Mouse (Mus musculus) cerebellum, postnatal 25 days (tissue): ENCODE data around the gene Mical3.

Experiments
- DNase-seq, 2 experiments: peaks; one replicate each; pipeline ENCODE4 v3.0.0; 2021; ENCODE audit warnings: mixed read lengths in 2 of 2

Gene Mical3

DNA sequence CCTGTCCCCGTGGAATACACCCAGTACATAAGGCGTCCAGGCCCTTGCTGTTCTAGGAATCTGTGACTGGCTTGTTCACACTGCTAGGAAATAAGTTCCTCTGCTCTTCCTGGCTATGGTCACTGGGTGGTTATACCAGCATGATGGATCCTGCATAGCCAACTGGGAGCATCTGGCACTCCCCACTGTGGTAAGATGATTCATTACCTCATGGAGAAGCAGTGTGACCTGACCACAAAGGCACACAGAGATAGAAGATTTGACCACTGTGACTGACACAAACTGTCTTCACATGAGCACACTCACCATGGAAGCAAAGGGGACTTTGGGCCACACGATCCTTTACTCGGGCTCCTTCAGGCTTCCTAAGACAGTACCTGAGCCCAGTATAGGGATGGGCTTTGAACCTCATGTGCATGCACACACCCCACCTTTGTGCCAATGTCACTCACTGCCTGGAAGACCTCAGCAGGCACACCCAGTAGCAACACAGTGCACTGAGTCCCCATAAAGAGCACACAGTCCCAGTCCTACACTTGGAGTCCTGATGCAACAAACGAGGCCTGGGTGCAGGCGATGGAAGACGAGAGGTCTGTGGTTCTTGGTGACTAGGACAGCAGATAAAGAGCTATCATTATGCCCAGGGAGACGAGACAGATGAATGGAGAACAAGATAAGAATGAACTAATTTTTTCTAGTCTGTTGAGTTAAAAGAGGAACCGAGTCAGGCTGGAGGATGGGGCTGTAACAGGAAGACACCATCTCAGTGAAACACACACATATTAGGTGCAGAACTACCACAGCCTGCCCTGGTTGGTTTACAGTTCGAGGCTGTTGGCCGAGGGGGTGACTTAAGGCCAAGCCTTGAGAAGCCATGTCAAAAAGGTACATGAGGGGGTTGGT lies 174.3 kb downstream of the Mical3 start:
- no peak for DNase-seq

DNA sequence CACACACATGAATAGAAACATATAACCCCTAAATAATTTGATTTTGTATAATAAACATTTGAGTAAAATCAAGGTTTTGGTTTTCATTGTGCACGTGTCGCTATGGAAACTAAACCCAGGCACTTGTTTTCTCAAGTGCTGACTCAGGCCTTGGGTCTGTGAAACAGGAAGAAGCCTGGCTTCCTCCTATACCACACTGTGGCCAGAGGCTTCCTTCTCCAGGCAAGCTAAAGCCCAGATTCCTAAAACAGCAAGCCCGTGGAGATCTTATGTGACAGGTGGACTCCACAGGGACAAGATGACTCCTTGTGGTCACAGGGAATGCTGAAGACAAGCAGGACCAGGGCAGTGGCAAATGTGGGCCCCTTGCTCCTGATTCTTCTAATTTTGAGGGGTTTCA lies 175.6 kb downstream of the Mical3 start:
- DNase-seq, result no peak

DNA sequence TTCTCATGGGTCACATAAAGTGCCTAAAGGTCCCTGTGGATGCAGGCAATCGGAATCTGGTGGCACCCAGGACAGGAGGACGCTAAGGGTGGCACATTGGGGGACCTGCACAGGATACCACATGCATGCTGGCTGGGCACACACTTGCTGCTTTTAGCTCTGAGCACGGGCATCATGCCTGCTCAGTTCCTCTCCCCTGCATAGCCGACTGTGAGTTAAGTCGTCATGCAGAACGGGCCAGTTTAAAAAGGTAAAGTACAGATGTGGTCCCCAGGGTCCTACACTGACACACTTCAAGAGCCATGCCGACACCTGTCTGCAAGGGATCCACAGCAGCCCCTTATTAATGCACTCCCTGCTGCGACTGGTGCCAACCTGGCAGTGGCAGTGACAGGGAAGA lies 176.6 kb downstream of the Mical3 start:
- DNase-seq, result no peak

DNA sequence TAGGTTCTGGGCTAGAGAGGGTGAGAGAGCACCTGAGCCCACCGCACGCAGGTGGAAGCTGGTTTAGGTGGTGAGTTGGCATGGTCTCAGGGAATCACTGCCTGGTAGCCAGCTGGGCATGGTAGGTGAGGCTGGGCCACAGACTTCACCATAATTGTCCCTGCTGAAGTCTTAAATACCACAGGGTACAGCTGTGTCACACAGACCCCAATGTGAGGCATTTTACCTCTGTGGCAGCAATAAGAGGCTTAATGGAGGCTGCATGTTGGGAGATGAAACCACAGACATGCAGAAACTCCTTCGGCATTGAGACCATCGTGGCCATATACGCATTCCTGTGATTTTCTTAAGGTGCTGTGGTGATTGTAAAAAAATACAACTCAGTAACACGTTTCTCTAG lies 178.3 kb downstream of the Mical3 start:
- no peak for DNase-seq

DNA sequence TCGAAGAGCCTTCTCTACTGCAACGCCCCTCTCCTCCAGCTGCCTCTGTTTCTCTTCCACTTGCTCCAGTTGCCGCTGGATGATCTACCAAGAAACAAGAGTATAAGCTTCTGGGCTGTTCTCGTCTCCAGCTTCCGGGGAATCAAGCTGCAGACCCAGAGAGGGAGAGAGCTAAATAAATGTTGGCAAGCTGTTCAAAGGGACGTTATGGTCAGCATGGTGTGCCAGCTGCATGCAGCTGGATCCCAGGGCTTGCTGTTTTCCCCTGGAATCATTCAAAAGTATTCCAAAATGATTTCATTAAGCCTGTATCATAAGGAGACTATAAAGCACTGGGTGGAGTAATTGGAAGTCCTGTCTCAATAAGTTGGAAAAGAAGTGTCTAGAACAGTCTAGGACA lies 179.5 kb downstream of the Mical3 start:
- DNase-seq, result no peak

DNA sequence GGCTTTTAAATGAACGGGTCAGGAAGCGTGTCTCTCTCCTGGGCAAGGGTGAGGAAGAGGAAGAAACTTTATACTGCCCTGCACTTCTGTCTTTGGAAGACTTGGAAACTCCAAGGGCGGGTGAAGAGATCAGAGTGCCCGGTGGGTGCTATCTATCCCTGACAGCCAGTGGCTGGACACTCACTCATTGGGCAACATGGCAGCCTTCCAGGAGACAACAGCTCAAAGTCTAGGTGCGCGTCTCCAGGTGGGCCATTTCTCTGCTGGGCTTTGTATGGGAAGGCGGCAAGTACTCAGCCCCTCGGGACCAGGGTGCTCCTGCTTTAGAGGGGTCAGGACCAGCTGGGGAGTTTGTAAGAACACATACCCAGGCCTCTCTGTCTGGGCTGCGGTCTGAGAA lies 185.3 kb downstream of the Mical3 start:
- no peak for DNase-seq

DNA sequence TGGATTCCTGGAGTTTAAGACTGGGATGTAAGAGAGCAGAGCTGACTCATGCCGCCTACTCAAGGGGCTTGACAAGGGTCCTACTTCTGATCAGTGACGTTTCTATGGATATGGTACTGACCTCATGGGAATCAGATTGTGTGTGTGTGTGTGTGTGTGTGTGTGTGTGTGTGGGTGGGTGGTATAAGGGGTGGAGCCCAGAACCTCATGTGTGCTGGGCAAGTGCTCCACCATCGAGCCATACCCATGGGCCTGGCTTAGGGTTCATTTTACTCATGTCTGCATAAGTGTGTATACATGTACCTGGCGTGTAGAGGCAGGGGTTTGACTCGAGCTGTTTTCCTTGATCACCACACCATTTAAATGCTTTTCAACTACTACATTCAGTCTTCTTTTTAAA lies 186.8 kb downstream of the Mical3 start:
- DNase-seq, result no peak

DNA sequence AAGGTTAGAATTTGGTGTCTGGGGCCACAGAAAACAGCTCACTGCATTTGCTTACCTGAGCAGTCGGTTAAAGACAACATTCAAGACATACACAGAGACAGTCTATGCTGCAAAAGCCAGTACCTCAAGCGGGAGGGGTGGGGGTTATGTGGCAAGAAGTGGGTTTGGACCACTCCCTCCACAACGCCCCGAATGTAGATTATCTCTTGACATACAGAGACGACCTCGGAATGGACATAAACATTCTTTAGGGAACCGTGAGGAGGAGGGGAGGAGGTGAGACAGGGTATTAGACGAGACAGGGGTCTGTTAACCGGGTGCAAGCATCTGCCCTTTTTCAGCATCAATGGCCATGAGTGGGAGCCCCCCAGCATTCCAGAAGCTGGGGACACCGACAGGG lies 187.2 kb downstream of the Mical3 start:
- DNase-seq, result no peak

DNA sequence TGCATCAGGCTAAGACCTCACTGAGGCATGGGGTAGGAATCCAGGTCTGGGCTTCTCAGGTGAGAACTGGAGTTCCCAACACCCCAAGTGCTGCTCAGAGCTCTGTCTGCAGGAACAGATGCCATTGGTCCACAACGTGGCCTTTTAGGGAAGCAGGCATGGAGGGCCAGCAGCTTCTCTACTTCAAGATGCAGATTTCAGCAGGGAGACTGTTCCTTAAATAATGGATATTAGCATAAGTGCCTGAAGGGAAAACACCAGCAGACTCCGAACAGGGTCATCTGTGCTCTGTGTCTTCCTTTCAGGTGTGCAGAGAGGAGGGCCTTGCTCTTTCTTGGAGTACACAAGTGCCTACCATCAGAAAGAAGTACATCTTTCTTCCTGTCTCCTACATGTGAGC lies 187.7 kb downstream of the Mical3 start:
- no peak for DNase-seq

DNA sequence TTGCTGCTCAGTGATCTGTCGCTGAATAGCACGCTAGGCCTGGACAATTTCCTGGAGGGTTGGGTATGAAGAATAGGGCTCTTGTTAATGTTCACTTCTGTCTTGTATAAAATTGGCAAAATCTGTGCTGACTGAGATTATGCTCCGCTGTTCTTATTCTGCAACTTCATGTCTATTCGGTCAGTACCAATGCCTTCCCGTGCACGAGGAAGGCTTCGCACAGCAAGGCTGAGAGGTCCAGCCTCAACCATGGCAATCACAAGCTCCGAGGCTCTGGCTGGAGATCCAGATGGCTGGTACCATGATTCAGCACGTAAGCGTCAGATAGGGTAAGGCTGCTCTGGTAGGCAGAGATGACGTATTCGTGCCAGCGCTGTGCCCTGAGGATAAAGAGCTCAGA lies 189.2 kb downstream of the Mical3 start:
- DNase-seq, result no peak

DNA sequence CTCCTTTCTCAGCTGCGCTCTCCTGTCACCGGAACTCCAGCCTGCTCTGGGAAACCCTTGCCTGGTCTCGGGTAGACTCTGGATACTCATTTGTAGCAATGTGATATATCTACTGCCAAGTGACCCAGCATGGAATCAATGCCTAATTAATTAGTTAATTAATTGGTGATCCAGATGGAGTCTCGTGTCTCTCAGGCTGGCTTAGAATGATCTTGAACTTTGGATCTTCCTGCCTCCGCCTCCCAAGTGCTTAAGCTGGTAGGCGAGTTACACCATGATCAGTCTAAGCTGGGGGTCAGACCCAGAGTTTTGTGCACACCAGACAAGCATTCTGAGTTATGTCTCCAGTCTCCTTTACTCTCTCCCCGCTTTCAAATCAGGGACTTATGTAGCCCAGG lies 189.7 kb downstream of the Mical3 start:
- DNase-seq, result no peak

DNA sequence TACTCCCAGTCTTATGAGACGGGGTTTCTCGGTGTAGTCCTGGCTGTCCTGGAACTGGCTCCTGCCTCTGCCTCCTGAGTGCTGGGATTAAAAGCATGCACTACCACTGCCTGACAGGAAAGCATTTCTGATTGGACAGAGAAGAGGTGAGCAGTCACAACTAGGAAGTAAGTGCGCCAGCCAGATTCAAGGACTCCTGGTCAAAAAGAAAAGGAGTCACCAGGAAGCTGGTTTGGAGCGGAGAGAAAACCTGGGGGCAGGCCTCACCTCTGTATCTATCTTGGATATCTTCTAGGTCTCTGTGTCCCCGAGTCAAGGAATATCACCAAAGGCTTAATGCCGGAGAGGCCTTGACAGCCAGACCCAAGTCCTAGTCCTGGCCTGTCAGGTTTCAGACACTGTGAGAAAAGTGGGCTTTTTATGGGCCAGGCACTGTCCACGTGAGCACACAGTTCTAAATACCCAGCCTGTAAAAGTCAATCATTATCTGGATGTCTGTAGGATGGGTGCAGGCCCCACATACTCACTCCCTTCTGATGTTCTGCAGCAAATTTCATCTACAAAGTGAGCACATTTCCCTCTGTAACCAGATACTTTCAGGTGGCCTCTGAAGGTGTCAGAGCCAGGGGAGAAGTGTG lies 190.2 kb downstream of the Mical3 start:
- DNase-seq, result no peak

DNA sequence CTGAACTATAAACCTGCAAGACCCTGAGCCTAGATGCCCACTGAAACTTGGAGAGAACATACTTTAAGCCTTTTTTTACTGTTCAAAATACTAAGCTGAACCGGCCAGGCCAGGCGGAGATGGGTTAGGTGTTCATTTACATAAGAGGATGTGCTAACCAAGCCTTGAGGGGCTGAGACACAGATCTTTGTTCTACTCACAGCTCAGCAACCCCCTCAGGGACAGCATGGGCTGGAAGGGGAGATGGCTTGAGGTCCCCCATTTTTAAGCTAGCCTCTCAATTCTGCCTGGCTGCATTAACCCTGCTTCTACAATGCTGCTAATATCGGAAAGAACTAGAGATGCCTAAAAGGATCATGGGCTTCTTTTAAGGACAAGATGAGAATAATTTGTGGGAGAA lies 191.0 kb downstream of the Mical3 start:
- DNase-seq, result no peak

DNA sequence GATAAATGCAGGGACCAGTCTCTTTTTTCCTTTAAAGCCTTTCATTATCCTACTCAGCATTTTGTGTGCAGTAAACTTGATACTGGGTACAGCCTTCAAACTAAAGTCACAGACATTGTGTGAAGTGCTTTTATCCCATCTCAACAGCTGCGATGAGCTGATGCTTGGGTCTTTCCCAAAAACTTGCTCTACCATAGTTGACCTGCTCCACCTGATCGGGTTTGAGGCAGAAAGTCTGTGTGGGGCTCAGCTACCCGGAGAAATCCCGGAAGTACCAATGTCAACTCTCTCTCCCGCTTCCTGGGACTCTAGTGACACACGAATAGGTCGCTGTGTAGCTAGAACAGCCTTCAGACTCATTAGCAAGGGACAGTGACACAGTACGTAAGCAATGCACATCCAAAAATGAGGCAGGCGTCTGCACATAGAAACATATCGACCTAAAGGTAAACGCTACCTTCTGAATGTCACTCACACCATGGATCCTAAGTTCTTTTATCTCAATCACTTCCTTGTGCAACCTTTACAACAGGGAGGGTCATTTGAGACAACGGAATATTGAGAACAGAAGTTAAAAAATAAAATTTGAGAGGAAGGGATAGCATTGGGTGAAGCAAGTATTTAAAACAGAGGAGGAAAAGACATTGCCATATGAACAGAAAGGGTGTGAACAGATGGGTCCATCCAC lies 191.9 kb downstream of the Mical3 start:
- DNase-seq, result no peak

DNA sequence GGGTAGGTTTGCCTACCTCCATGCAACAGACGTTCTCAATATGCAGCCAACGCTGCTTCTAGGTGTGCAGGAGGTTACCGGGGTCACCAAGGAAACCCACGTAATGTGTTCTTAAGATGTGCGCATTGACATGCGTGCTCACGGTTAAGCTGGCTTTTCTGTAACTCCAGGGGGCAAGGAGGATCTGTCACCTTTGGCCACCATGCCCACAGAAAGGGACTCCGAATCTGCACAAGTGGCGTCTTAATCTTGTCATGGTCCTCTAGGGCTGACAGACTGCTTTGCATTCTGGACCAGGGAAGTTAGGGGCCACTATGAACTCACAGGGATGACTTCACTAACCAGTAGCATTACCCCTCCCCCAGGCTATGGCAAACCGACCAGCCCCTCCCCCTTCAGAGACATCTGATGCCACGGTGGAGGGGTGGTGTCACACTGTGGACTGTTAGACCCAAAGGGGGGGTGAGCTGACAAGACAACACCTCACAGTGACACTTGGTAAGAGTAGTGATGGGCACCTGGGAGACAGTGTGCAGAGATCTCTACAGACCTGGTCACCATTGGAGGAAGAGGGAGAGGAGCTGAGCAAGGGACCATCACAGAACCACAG lies 192.7 kb downstream of the Mical3 start:
- DNase-seq, result no peak

DNA sequence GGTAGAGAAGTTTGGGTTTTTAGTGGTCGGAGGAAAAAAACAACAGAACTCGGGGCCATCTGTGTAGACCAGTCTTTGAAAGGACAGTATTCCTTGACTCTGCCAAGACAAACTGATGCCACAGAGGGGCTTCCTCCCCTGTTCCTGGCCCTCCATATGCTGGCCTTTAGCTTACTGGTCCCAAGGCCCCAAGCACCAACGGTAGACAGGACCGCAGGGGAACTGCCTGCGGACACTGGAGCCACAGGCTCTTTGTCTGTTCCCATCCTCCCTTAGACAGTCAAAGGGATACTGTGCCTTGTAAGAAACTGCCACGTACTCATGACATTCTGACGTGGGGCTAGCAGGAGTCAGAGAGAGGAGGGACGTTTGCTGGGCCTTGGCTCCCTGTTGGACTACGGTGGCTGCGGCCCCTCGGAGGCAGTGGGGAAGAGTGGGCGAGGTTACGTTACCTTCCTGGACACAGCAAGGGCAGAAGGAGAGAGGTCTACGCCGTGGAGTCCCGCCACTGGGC lies 193.6 kb downstream of the Mical3 start:
- DNase-seq, result no peak

DNA sequence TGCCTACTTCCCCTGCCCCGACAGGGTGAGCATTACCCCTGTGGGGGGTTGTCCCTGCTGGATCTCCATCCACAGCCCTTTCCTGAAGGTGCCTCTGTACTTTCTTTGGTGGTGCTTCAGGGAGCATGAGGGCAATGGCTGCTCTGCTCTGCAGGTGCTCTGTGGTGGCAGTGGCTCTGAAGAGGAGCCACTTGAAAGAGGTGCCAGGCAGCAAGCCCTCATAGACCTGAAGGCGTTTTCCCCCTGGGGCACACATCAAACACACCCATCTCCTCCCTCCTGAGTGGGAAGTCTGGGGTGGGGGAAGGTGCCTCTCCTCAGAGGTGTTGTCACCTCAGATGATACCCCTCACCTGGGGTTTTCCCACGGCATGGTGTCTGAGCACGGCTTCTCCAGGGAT lies 196.6 kb downstream of the Mical3 start:
- DNase-seq, result no peak

DNA sequence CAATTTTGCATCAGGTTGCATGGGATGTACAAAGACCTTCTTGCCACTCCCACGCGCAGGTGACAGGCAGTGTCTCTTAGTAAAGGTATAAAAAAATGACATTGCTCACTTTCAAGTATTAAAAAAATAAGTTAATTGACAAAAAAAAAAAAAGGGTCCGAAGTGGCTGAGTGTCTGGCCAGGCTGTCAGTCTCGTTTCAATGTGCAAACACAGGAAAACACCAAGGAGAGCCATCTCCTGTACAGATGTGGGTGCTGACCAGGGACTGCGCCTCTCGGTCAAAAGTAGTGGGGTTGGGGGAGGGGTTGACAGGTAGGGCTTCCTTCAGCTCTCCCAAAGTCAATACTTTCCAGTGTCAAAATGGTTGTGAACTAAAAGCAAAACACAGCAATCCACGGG lies 197.1 kb downstream of the Mical3 start:
- no peak for DNase-seq

DNA sequence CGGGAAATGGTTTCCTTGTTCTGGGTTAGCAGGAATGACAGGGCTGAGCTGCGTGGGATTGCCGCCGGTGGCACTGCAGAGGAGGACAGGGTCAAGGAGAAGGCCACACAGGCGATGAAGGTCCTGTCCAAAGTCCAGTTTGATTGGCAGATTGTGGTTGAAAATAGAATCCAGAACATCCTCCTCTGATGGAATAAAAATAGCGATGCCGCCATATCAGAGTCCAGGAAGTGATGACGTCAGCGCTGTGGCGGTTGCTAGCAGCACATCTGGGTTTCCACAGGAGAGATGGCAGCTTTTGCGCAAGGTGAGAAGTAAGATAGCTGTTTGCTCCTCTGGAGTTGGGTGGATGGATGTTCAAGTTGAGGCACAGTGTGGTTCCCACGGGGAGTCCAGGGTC lies 198.2 kb downstream of the Mical3 start:
- no peak for DNase-seq

DNA sequence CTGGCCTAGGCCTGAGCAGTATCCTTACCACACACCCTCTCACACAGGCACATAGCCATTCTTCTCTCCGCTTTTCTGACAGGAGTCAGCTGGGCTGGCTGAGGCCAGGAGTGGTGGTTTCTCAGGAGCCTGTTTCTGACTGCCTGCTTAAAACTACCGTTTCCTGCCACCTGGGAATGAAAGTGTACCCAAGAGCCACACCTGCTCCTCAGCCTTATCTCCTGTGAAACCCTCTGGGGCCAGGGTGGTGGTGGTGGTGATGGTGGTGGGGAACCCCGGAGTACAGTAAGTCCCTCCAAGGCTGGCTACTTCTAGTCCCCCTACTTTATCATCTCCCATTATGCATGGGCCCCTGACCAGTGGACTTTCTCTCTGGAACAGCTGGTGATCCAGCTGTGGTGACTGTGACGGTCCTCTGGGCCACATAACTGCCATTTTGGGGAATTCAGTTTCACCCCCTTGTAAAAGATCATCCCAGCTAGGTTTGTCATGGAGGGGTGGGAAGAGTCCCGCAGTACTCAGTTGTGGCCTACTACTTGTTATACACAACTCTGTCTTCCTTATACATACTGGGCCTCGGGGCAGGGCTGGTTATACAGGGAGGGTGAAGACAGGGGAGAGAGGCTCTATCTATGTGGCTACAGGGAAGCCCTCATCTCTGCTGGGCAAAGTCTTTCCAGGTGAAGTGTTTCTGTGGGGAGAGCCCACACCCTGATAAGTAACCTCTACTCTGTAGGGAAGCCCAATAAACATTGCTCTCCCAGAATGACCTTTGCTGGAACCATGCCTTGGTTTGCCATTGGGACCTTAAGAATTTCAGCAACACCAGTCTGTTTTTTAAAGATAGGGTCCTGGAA lies 200.1 kb downstream of the Mical3 start:
- no peak for DNase-seq

DNA sequence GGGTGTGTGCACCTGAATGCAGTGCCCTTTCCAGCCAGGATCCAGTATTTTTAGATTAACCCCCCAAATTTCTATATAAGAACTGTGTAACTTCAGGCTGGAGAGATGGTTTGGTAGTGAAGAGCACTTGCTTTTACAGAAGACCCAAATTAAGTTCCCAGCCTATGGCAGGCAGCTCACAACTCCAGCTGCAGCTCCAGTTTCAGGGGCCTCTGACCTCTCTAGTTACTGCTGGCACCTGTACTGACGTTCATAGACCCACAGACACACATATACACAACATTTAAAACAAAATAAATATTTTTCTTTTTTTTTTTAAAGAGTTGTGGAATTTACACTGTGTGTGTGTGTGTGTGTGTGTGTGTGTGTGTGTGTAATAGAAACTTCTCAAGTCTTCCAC lies 201.4 kb downstream of the Mical3 start:
- DNase-seq, result no peak

DNA sequence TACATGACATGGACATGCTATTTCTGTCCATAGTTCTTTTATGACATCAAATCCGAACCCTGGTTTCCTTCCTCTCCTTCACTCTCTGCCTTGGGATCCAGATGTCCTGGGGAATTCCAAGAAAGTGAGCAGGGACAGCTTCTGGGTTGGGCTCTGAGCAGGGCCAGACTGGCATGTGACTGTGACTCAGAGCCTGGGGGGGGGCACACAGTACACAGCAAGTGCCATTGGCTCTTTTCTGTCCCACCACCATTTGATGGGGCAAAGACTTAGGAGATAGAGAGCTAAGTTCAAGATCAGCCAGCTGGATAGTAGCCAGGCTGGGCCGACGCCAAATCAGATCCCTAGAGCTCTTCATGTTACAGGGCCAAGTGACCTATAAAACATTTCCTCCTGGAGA lies 203.0 kb downstream of the Mical3 start:
- peak; percentile 52 to 72 for DNase-seq
